Mouse (Mus musculus): ENCODE results near the gene Sema3f. TPM values are rescaled to one million over a fixed set of nuclear protein-coding genes. Genes with fewer than 3 reads are reported as not detected.
A peak's percentile ranks its signal among the peaks of the same experiment; 100 is the strongest.

Sema3f gene
- polyA plus RNA-seq, 1 experiment: 31.8 TPM

DNA sequence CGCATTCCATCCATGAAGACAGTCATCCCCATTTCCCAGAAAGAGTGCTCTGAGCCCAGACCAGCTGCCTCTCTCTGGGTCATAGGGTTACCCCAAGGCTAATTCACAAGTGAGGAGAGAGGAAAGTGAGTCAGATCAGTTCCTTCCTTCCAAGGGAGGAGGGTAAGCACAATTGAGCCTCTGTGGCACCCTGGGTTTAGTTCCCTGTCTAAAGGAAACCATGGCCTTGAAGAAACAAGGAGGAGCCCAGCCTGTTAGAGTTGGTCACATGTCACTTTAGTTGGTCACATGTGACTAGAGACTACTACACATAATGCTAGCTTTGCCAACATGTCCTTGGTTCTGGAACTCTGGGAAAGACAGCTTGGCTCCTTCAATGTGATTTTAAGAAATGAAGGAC, 14.5 kb upstream of the Sema3f start:
- H3K4me1 ChIP-seq (ENCODE audit: control insufficient read depth, insufficient read depth, low read length): no peaks in the 10 kb centered on the region; the same call in 1 of the 2 replicates
- H3K4me3 ChIP-seq (replicated peaks; ENCODE audit: insufficient read depth, low read depth, low read length): no peak overlapping the region
- TF ChIP-seq CTCF (IDR thresholded peaks at IDR 0.05; ENCODE audit: borderline replicate concordance, insufficient read depth, low read depth, low read length): no peak
- TF ChIP-seq POLR2A (IDR thresholded peaks at IDR 0.05; ENCODE audit: borderline replicate concordance, insufficient read depth, low read length): no peak
- 97% methylated on average over 1 of the region's 1 CpGs for WGBS
- no peaks in the 10 kb centered on the region for H3K27me3 ChIP-seq (ENCODE audit: control insufficient read depth, insufficient read depth, low read length)
- no peak overlapping the region for H3K27ac ChIP-seq (ENCODE audit: insufficient read depth, low read length)
- no peak for DNase-seq

GRCm38 (mm10) chr9:107723794-107724531, 13.7 kb upstream of the Sema3f start:
- DNase-seq: no peak
- Histone ChIP-seq H3K27ac (ENCODE audit: insufficient read depth, low read length) (no peak overlapping the region), H3K27me3 (ENCODE audit: control insufficient read depth, insufficient read depth, low read length) (no peaks in the 10 kb centered on the region), H3K4me1 (ENCODE audit: control insufficient read depth, insufficient read depth, low read length) (no peaks in the 10 kb centered on the region; the same call in 1 of the 2 replicates), H3K4me3 (replicated peaks; ENCODE audit: insufficient read depth, low read depth, low read length) (no peak overlapping the region)
- TF ChIP-seq POLR2A (IDR thresholded peaks at IDR 0.05; ENCODE audit: borderline replicate concordance, insufficient read depth, low read length) (no peak), CTCF (IDR thresholded peaks at IDR 0.05; ENCODE audit: borderline replicate concordance, insufficient read depth, low read depth, low read length) (no peak)
- 5% methylated on average over 10 of the region's 11 CpGs for WGBS

DNA sequence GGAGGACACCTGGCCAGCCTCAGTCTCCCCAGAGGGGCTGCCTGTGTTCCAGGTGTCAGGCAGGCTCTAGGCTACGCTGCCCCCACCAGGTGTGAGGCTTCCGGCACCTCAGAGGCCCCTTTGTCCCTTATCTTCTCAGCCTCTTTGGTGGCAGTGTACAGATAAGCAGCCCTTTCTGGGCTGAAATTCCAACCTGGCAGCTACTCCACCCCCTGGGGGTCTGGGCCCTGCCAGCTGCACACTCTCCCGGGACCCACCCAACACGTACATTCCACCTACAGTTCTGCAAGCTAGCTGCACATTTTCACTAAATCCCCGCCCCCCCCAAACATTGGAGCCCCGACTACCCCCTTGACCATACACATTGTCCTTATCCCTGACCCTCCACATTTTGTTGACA, 13.0 kb upstream of the Sema3f start:
- no peak for DNase-seq
- TF ChIP-seq CTCF (IDR thresholded peaks at IDR 0.05; ENCODE audit: borderline replicate concordance, insufficient read depth, low read depth, low read length) (no peak), POLR2A (IDR thresholded peaks at IDR 0.05; ENCODE audit: borderline replicate concordance, insufficient read depth, low read length) (no peak)
- Histone ChIP-seq H3K4me3 (replicated peaks; ENCODE audit: insufficient read depth, low read depth, low read length) (no peak overlapping the region), H3K27ac (ENCODE audit: insufficient read depth, low read length) (no peak overlapping the region), H3K4me1 (ENCODE audit: control insufficient read depth, insufficient read depth, low read length) (no peaks in the 10 kb centered on the region; the same call in 1 of the 2 replicates), H3K27me3 (ENCODE audit: control insufficient read depth, insufficient read depth, low read length) (no peaks in the 10 kb centered on the region)
- WGBS: 25% methylated on average over 6 of the region's 6 CpGs

DNA sequence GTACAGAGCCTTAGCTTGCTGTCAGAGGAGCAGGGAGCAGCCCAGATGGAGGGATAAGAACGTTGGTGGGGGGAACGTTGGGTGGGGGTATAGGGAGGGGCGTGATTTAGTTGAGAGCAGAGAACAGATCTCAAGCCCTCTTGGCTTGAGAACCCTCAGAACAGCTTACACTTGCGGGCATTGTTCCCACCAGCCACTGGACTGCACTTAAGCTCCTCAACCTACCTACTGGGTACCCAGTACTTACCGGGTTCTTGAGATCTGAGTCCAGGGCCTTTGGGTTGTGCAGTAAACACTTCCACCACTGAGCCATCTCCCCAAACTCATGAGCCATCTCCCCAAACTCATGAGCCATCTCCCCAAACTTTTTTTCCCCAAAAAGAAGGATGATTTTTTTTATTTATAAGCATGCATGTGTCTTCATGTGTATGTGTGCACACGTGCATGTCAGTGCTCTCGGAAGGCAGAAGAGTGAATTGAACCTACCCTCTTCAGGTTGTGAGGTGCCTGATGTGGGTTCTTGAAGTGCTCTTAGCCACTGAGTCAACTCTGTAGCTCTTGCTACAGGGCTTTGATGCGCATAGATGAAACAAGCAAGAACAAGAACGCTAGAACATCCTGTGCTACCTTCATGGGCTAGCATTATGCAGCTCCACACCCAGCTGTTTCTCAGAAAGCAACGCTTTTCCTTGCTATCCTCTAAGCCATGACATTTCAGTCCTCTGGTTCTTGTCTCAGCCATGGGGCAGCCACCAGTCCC, 8.7 kb upstream of the Sema3f start:
- TF ChIP-seq POLR2A (IDR thresholded peaks at IDR 0.05; ENCODE audit: borderline replicate concordance, insufficient read depth, low read length) (no peak), CTCF (IDR thresholded peaks at IDR 0.05; ENCODE audit: borderline replicate concordance, insufficient read depth, low read depth, low read length) (no peak)
- H3K4me3 ChIP-seq (replicated peaks; ENCODE audit: insufficient read depth, low read depth, low read length): no peak overlapping the region
- no peak for DNase-seq
- H3K27me3 ChIP-seq (ENCODE audit: control insufficient read depth, insufficient read depth, low read length): no peaks in the 10 kb centered on the region
- H3K4me1 ChIP-seq (ENCODE audit: control insufficient read depth, insufficient read depth, low read length): peaks cover 28% of the 10 kb centered on the region
- WGBS: 77% methylated on average over 10 of the region's 10 CpGs
- no peak overlapping the region for H3K27ac ChIP-seq (ENCODE audit: insufficient read depth, low read length)

- no peak for DNase-seq
These were observed 6.7 kb upstream of the Sema3f start for GRCm38 (mm10) chr9:107716951-107717350.

GRCm38 (mm10) chr9:107715632-107716031, 5.4 kb upstream of the Sema3f start:
- Histone ChIP-seq H3K4me1 (ENCODE audit: control insufficient read depth, insufficient read depth, low read length) (peaks cover 32% of the 10 kb centered on the region), H3K27ac (ENCODE audit: insufficient read depth, low read length) (no peak overlapping the region), H3K4me3 (replicated peaks; ENCODE audit: insufficient read depth, low read depth, low read length) (no peak overlapping the region), H3K27me3 (ENCODE audit: control insufficient read depth, insufficient read depth, low read length) (no peaks in the 10 kb centered on the region)
- peak in 1 of 2 experiments; percentile 51 for DNase-seq
- TF ChIP-seq CTCF (IDR thresholded peaks at IDR 0.05; ENCODE audit: borderline replicate concordance, insufficient read depth, low read depth, low read length) (no peak), POLR2A (IDR thresholded peaks at IDR 0.05; ENCODE audit: borderline replicate concordance, insufficient read depth, low read length) (no peak)
- 54% methylated on average over 2 of the region's 2 CpGs for WGBS

More at GRCm38 (mm10) chr9:107716951-107717350, 6.7 kb upstream of the Sema3f start:
- Histone ChIP-seq H3K27ac (ENCODE audit: insufficient read depth, low read length) (no peak overlapping the region), H3K4me3 (replicated peaks; ENCODE audit: insufficient read depth, low read depth, low read length) (no peak overlapping the region), H3K4me1 (ENCODE audit: control insufficient read depth, insufficient read depth, low read length) (peaks cover 32% of the 10 kb centered on the region), H3K27me3 (ENCODE audit: control insufficient read depth, insufficient read depth, low read length) (no peaks in the 10 kb centered on the region)
- TF ChIP-seq POLR2A (IDR thresholded peaks at IDR 0.05; ENCODE audit: borderline replicate concordance, insufficient read depth, low read length) (no peak), CTCF (IDR thresholded peaks at IDR 0.05; ENCODE audit: borderline replicate concordance, insufficient read depth, low read depth, low read length) (no peak)
- 53% methylated on average over 6 of the region's 6 CpGs for WGBS

DNA sequence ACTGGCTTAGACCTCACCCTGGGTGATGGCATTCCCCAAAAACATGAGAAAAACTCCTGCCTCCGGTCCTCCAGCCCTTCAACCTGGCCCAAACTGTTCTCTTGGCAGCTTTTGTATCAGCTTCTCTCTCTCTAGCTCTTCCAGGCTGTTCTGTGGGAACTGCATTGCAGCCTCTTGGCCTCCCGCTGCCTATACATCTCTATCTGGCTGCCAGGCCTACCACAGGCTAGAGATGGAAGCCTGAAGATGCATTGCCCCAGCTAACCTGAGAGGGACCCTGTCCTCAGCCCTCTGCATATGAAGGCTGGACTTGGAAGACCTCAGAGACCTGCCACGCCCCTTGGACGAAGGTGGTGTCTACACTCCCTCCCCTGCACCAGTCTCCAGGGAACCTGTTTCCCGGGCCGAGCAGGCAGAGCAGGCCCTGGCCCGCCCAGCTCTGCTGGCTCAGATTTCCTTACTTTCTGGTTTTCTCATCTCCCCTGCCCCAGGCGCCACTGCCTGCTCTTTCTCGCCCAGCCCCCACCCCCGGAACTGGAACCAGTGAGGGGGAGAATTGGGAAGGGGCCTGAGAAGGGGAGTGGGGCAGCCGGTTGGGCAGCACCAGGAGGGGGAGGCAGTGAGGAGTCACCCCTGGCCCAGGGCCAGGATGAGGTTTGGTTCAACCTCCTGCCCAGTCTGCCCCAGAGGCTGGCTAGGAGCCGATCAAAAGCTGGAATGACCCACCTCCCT, 4.1 kb upstream of the Sema3f start:
- H3K27ac ChIP-seq (ENCODE audit: insufficient read depth, low read length): no peak overlapping the region
- WGBS: 15% methylated on average over 12 of the region's 12 CpGs
- TF ChIP-seq CTCF (IDR thresholded peaks at IDR 0.05; ENCODE audit: borderline replicate concordance, insufficient read depth, low read depth, low read length): no peak
- no peak for TF ChIP-seq POLR2A (IDR thresholded peaks at IDR 0.05; ENCODE audit: borderline replicate concordance, insufficient read depth, low read length)
- H3K4me1 ChIP-seq (ENCODE audit: control insufficient read depth, insufficient read depth, low read length): peaks cover 37% of the 10 kb centered on the region
- H3K4me3 ChIP-seq (replicated peaks; ENCODE audit: insufficient read depth, low read depth, low read length): no peak overlapping the region
- DNase-seq: peak; percentile 59 to 70
- no peaks in the 10 kb centered on the region for H3K27me3 ChIP-seq (ENCODE audit: control insufficient read depth, insufficient read depth, low read length)
